Mouse (Mus musculus) left cerebral cortex, adult 11 months (tissue): ENCODE measurements at regions not wholly inside any gene's neighbourhood (a gene's known extent, or its start where the extent isn't known, plus 50 kb on each side); places are given as distances from the start of the nearest gene placed in this dataset.

Experiments used
- DNase-seq: peaks from one replicate; pipeline ENCODE4 v3.0.0; 2022; ENCODE audit warnings: low spot score

DNA sequence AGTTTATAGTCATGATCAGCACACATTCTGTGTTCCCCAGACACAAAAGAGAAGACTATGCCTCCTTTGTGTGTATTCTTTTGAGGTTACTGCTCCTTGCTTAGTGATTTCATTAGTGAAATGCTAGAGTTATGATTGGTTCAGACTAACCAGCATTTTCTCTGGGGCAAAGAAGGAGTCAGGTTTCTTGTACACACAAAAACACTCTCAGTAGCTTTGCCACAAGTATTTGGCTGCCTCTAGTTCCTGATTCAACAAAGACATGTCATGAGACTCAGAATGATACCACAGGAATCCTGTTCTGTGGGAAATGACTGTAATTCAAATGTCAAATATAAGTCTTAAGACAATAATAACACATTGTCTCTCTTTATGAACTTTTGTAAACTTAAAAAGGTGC is 86.9 kb downstream of the Alx1 start:
- DNase-seq = no peak

DNA sequence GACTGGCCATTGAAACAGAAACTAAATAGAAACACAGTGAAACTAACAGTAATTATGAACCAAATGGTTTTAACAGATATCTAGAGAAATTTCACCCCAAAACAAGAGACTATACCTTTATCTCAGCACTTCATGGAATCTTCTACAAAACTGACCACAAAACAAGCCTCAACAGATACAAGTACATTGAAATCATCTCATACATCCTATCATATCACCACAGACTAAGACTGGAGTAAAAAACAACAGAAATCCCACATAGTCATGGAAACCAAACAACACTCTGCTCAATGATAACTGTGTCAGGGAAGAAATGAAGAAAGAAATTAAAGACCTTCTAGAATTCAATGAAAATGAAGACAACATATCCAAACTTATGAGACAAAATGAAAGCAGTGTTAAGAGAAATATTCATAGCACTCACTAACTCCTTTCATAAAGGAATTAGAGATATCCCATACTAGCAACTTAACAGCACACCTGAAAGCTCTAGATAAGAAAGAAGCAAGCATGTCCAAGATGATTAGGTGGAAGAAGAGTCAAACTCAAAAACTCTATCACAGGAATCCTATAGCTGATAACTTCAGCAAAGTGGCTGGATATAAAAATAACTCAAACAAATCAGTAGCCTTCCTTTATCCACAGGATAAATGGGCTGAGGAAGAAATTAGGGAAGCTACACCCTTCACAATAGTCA is 89.0 kb downstream of the Alx1 start:
- no peak for DNase-seq

DNA sequence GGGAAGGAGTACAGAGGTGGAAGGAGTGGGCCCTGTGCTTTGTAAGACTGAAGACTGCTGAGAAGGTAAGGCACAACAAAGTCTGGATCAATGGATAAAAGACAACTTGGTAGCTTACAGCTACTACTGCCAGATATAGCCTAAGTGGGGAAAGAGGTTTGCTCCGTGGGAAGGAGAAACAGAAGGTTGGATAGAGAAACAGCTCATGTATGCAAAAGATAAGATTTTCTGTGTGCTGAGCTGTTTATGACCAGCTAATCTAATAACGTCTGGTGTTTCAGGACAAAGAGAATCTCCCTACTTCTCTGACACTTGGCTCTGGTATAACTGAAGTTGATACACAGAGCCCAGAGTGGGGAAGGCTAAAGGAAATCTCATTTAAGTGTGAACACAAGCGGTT is 98.6 kb downstream of the Alx1 start:
- DNase-seq = no peak

DNA sequence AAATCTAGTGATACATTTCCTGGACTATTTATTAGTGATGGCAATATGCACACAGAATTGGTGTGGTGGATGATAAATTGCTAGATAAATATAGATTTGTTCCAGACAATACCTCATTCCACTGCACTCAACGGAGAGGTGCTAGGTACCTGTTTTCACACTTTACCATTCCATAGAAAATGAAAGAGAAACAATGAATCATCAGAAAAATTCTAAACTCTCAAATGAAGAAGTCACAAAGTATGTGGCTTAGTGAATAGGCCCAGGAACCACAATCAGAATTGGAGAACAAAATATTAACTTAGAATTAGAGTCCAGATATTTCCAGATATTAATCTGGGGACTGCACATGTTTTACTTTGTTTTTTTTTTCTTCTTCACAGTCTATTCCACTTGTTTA is 101.4 kb downstream of the Alx1 start:
- no peak for DNase-seq

DNA sequence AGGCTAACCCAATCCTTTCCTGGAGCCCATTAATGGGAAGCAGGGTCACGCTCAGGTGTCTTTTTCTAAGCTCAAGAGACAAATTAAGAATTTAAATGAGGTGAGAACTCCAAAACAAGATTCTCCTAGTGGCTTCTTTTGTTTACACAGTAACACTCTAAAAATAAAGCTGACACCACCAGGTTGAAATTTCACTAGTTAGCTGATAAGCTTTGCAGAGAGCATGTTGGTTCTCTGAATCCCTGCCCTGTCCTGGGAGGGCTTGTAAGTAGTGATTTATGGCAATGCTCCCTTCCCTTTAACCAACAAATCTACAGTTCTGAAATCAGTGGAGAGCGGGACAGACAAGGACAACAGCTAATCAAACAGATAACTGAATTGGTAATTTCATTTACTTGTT is 132.6 kb downstream of the Alx1 start:
- no peak for DNase-seq

- DNase-seq = no peak
Observed at GRCm38 (mm10) chr10:102895952-102896351, 134.1 kb downstream of the Alx1 start.

GRCm38 (mm10) chr10:102892373-102892772 is 137.6 kb downstream of the Alx1 start:
- no peak for DNase-seq

DNA sequence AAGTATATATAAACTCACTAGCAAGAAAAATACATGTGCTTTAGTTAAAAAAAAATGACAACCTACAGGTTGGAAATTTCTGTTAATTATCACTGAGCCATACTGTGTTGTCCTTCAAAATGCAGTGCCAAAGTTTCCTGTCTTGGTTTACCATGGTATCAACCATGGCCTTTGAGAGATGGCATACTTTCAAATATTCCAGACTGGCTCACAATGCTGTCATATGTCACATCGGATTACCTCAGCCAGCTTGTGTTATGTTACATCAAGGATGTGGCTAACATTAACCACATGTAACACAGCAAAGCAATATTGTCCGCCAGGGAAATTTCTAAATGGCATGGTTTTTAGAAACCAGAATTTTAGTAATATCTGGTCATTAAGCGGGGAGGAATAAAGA is 140.3 kb downstream of the Alx1 start:
- DNase-seq = no peak

- DNase-seq = no peak
Observed at GRCm38 (mm10) chr10:102881824-102882438, 148.1 kb downstream of the Alx1 start.

GRCm38 (mm10) chr10:102878010-102878409 is 152.0 kb downstream of the Alx1 start:
- DNase-seq = no peak

DNA sequence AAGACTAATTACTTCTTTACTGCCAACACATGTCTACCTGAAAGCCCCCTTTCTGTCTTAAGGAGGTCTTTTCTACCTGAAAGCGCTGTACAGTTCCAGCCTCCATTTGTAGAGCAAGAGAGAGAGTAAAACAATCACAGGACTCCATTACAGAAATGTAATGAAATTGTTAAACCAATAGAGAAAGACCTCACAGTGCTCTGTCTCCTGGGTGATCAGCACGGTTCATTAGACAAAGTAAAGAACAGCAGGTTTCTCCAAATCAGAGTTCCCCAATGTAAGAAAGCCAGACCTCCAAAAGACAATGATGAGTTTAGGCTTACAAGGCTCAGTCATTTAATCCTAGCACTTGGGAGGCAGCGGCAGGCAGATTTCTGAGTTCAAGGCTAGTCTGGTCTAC is 153.1 kb downstream of the Alx1 start:
- no peak for DNase-seq

GRCm38 (mm10) chr10:102866920-102867319 is 163.1 kb downstream of the Alx1 start:
- no peak for DNase-seq

- no peak for DNase-seq
Observed at GRCm38 (mm10) chr10:102836567-102837224, 193.3 kb downstream of the Alx1 start.

DNA sequence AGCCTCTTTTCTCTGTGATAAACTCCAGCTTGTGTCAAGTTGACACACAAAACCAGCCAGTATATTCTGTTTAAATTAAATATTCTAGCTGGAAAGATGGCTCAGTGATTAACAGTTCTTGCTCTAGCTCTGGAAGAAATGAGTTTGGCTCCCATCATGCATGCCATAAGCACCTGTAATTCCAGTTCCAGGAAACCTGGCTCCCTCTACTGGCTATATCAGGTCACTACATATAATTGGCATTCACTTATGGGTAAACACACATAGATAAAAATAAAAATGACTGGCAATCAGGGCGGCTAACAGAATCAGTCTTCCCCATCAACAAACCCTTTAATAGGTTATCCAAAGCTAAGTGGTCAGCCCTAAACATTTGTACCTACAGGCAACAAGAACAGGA is 194.2 kb downstream of the Alx1 start:
- no peak for DNase-seq

- DNase-seq = no peak
Observed at GRCm38 (mm10) chr10:102829606-102830005, 200.4 kb downstream of the Alx1 start.

GRCm38 (mm10) chr10:102823434-102823833 is 206.6 kb downstream of the Alx1 start:
- DNase-seq = no peak

- no peak for DNase-seq
Observed at GRCm38 (mm10) chr10:102801391-102801790, 228.6 kb downstream of the Alx1 start.

DNA sequence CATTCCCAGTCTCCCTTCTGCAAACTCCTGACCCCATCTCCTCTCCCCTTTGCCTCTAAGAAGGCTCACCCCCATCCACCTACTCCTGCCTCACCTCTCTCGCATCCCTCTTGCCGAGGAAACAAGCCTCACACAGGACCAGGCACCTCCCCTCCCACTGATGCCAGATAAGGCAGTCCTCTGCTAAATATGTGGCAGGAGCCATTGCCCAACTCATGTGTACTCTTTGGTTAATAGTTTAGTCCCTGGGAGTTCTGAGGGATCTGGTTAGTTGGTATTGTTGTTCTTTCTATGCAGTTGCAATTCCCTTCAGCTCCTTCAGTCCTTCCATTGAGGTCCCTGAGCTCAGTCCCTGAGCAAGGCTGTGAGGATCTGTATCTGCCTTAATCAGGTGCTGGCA is 250.8 kb downstream of the Alx1 start:
- no peak for DNase-seq

- no peak for DNase-seq
Observed at GRCm38 (mm10) chr10:102763696-102764095, 251.7 kb downstream of the Rassf9 start.

DNA sequence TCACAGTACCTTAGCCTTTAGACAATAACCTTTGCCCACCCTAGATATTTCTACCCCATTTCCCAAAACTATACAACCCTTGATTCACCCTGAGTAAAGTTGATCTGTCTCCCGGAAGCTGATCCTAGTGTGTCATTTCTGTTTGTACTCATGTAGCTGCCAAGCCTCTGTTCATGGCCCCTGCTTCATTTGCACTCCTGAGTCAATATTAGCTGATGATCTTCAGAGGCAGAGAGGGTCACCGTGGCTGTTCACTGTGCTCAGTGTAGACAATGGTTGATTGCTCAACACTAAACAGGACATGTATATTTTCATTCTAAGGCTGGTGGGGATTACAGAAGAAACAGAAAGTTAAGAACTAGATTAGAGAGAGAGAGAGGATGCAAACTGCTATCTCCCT is 250.4 kb downstream of the Rassf9 start:
- no peak for DNase-seq

- DNase-seq = peak; percentile 25
Observed at GRCm38 (mm10) chr10:102735207-102735606, 223.2 kb downstream of the Rassf9 start.

DNA sequence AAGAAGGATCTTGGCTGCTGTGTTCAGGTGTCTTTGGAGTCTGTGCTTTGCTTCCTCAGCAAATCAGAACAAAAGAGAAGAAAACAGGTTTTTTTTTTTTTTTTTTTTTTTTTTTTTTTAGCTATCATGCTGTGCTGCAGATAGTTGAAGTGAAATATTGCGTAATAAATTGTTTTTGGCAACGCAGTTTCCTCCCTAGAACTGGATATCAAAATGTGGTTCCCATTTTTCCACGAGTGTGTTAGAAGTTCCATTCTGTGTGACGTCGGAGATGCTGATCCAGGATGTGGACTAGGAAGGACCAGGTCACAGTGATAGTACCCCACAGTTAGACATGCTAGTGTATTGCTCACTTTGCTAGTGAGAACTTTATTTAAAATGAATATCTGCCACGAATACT is 220.4 kb downstream of the Rassf9 start:
- no peak for DNase-seq

DNA sequence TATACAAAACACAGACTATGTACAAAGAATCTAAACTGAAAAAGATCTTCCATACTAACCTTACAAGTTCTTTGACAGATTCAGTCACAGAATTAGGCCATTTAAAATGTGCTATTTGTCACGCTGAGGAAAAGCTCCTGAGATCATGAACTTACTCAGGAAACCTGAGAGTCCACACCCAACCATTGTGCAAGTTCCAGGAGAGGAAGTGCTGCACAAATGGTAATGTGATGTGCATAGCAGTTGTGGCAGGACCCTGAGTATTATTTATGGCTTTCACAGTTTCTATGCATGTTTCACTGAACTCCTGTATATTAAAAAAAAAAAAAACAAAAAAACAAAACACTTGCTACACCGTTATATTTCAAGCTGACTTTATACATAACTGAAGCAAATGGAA is 200.2 kb downstream of the Rassf9 start:
- no peak for DNase-seq

DNA sequence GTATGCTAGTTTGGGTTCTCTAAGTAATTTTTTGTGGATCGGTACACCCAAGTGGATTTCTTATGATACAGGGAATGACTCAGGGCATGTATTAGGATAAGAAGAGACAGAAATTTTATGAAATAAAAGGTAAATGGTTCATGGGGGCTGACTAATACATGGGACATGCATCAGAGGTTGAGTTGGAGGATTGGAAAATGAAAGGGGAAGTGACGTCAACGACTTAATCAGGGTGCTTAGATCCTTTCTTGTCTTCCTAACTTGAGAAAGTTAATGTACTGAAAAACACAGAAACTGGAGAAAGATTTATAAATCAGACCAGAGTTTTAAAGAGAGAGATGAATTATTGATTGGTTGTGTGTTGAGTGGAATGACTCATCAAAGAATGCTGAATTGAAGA is 193.8 kb downstream of the Rassf9 start:
- no peak for DNase-seq
